Mouse (Mus musculus): ENCODE data around the gene Polr2l.
"Not testable (repeated sequence)": the region's sequence is repeated elsewhere in the genome, so short reads cannot be mapped to it uniquely, and the experiment has no call there.

Gene Polr2l

GRCm38 (mm10) chr7:141451928-141452327, 23.0 kb downstream of the Polr2l start:
- DNase-seq (ENCODE audit: low spot score), result no peak

GRCm38 (mm10) chr7:141447110-141447991, 27.6 kb downstream of the Polr2l start, which contains the start of gene Rplp2:
Gene Rplp2, plus strand, starts transcription at chr7:141447370.
- peak; percentile 86 for DNase-seq (ENCODE audit: low spot score)

GRCm38 (mm10) chr7:141446374-141446773, 28.6 kb downstream of the Polr2l start:
- not testable (repeated sequence) for DNase-seq (ENCODE audit: low spot score)

- DNase-seq (ENCODE audit: low spot score), result no peak
These were observed 31.1 kb downstream of the Polr2l start, which contains the start of gene Pidd1 for GRCm38 (mm10) chr7:141443828-141444237. Gene Pidd1, minus strand, starts transcription at chr7:141444025.

GRCm38 (mm10) chr7:141443081-141443821, 31.7 kb downstream of the Polr2l start:
- no peak for DNase-seq (ENCODE audit: low spot score)

GRCm38 (mm10) chr7:141442199-141442598, 32.7 kb downstream of the Polr2l start:
- no peak for DNase-seq (ENCODE audit: low spot score)

GRCm38 (mm10) chr7:141441460-141441859, 33.5 kb downstream of the Polr2l start:
- no peak for DNase-seq (ENCODE audit: low spot score)

- DNase-seq (ENCODE audit: low spot score), result no peak
These were observed 34.3 kb downstream of the Polr2l start for GRCm38 (mm10) chr7:141440613-141441012.

- DNase-seq (ENCODE audit: low spot score), result no peak
These were observed 35.1 kb downstream of the Polr2l start for GRCm38 (mm10) chr7:141439811-141440210.

- no peak for DNase-seq (ENCODE audit: low spot score)
These were observed 35.7 kb downstream of the Polr2l start for GRCm38 (mm10) chr7:141439140-141439679.

GRCm38 (mm10) chr7:141438201-141438968, 36.5 kb downstream of the Polr2l start:
- no peak for DNase-seq (ENCODE audit: low spot score)

GRCm38 (mm10) chr7:141437178-141438120, 37.5 kb downstream of the Polr2l start, which contains the start of gene Slc25a22:
Gene Slc25a22, minus strand, starts transcription at chr7:141437892.
- DNase-seq (ENCODE audit: low spot score), result peak; percentile 76

- no peak for DNase-seq (ENCODE audit: low spot score)
These were observed 38.4 kb downstream of the Polr2l start for GRCm38 (mm10) chr7:141436523-141436892.

- DNase-seq (ENCODE audit: low spot score), result no peak
These were observed 38.9 kb downstream of the Polr2l start for GRCm38 (mm10) chr7:141435856-141436522.

GRCm38 (mm10) chr7:141435129-141435855, 39.6 kb downstream of the Polr2l start:
- no peak for DNase-seq (ENCODE audit: low spot score)

- no peak for DNase-seq (ENCODE audit: low spot score)
These were observed 40.5 kb downstream of the Polr2l start for GRCm38 (mm10) chr7:141434464-141434863.

- DNase-seq (ENCODE audit: low spot score), result no peak
These were observed 41.2 kb downstream of the Polr2l start for GRCm38 (mm10) chr7:141433517-141434400.
